Mouse (Mus musculus): ENCODE measurements around the gene Mark4.

The Mark4 gene

GRCm38 (mm10) chr7:19388699-19389413 is 69.8 kb downstream of the Mark4 start:
- no peak for DNase-seq

DNA sequence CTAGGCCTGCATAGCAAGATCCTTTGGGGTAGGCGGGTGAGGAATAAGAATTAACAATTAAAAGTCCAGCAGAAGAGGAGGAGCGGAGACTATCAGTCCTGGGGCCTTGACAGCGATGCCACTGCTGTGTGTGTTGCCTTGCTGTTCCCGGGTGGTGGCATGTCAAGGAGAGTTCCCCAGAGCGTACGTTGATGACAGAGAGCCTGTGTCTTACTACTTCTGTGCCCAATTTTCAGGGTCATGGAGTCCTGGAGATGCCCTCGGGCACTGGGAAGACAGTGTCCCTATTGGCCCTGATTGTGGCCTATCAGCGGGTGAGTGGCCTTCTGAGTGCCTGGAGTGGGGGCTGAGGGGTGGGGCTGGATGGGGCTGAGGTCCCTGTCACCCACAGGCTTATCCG is 74.9 kb downstream of the Mark4 start:
- DNase-seq = no peak

DNA sequence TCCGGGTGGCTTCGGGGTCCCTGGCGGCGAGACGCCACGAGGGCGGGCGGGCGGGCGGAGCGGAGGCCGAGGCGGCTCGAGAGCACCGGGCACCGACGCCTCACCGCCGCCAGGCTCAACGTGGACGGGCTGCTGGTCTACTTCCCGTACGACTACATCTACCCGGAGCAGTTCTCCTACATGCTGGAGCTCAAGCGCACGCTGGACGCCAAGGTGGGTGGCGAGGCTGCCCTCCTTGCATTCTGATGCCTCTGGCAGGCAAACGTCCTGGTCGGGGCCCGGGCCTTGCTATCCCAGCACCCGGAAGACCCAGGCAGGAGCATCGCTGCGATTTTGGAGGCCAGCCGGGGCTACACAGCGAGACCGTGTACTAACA is 76.5 kb downstream of the Mark4 start:
- no peak for DNase-seq

- DNase-seq = peak; percentile 99
Observed at GRCm38 (mm10) chr7:19381377-19382165, 77.0 kb downstream of the Mark4 start, which contains the start of gene Ercc2. Gene Ercc2 (plus strand): TSS chr7:19382010.

DNA sequence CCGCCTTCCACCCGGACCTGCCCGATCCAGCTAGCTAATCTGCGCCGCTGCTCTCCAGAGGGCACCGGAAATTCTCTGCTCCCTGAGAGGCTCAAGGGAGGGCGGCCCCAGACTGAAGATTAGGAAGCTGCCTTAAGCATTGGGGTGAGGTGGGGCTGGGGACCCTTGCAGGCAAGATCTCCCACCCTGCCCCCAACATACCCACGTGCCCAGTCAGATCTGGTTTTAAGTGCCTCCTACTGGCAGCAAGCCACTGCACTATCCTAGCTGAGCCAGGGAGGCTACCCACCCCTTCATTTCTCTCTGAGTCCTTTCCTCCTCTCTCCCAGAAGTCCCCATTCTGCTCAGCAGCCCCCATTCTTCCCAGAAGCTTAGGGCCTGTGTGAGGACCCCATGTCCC is 80.6 kb downstream of the Mark4 start:
- no peak for DNase-seq

DNA sequence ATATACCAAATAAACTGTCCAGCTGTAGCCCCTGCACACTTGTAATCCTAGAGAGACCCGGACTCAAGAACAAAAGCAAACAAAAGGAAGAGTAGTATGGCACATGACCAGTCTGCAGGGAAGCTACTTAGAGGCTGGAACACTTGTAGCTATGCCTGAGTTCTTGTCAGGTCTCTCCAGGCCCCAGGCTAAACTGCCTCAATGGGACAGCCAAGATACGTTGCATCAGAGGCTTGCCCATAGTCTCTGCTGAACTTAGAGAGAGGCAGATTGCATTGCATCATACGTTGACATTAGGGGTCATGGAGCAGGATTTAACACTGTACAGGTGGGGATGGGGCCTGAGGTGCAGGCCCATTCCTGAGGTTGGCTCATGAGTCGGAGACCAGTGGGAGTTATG is 82.6 kb downstream of the Mark4 start:
- no peak for DNase-seq

GRCm38 (mm10) chr7:19375368-19375767 is 83.3 kb downstream of the Mark4 start:
- no peak for DNase-seq
